Mouse (Mus musculus) MEL-GATA-1-ER (cell line): ENCODE measurements around the gene Cacnb4.

Experiments
- DNase-seq: peaks from one replicate; pipeline ENCODE4 v3.0.0-alpha.2; 2012; ENCODE audit warnings: low read depth; ENCODE audit errors: extremely low read depth

Gene Cacnb4

GRCm38 (mm10) chr2:52605321-52605720 lies 71.3 kb downstream of the Cacnb4 start:
- DNase-seq, result peak; percentile 51

- no peak for DNase-seq
Measured at GRCm38 (mm10) chr2:52604651-52605020, 72.0 kb downstream of the Cacnb4 start.

- DNase-seq, result no peak
Measured at GRCm38 (mm10) chr2:52603935-52604650, 72.5 kb downstream of the Cacnb4 start.

GRCm38 (mm10) chr2:52603421-52603820 lies 73.2 kb downstream of the Cacnb4 start:
- DNase-seq, result peak; percentile 44

GRCm38 (mm10) chr2:52602921-52603320 lies 73.7 kb downstream of the Cacnb4 start:
- no peak for DNase-seq

- no peak for DNase-seq
Measured at GRCm38 (mm10) chr2:52602228-52602627, 74.4 kb downstream of the Cacnb4 start.

- no peak for DNase-seq
Measured at GRCm38 (mm10) chr2:52597511-52597910, 79.1 kb downstream of the Cacnb4 start.

- DNase-seq, result no peak
Measured at GRCm38 (mm10) chr2:52593814-52594213, 82.8 kb downstream of the Cacnb4 start.

- DNase-seq, result no peak
Measured at GRCm38 (mm10) chr2:52593260-52593659, 83.4 kb downstream of the Cacnb4 start.

GRCm38 (mm10) chr2:52590970-52591347 lies 85.7 kb downstream of the Cacnb4 start:
- peak; percentile 71 for DNase-seq

GRCm38 (mm10) chr2:52590340-52590969 lies 86.2 kb downstream of the Cacnb4 start:
- DNase-seq, result no peak

- DNase-seq, result peak; percentile 78
Measured at GRCm38 (mm10) chr2:52589514-52589913, 87.1 kb downstream of the Cacnb4 start.

- no peak for DNase-seq
Measured at GRCm38 (mm10) chr2:52585384-52585783, 91.2 kb downstream of the Cacnb4 start.

- DNase-seq, result no peak
Measured at GRCm38 (mm10) chr2:52581132-52581781, 95.4 kb downstream of the Cacnb4 start.

GRCm38 (mm10) chr2:52580697-52581096 lies 95.9 kb downstream of the Cacnb4 start:
- no peak for DNase-seq

GRCm38 (mm10) chr2:52578846-52579245 lies 97.8 kb downstream of the Cacnb4 start:
- no peak for DNase-seq

- no peak for DNase-seq
Measured at GRCm38 (mm10) chr2:52577700-52578099, 98.9 kb downstream of the Cacnb4 start.

- DNase-seq, result no peak
Measured at GRCm38 (mm10) chr2:52576546-52576945, 100.1 kb downstream of the Cacnb4 start.

- no peak for DNase-seq
Measured at GRCm38 (mm10) chr2:52575637-52576175, 100.9 kb downstream of the Cacnb4 start.

- DNase-seq, result no peak
Measured at GRCm38 (mm10) chr2:52574929-52575328, 101.7 kb downstream of the Cacnb4 start.

- DNase-seq, result no peak
Measured at GRCm38 (mm10) chr2:52572221-52572620, 104.4 kb downstream of the Cacnb4 start.

GRCm38 (mm10) chr2:52571339-52571968 lies 105.2 kb downstream of the Cacnb4 start:
- DNase-seq, result peak; percentile 86
